Comparison of ENCODE assay signal across 9 mouse cellular contexts in genomic region chrX:157307411-157307810, GRCm38 (mm10).
DNase-seq lines count a peak whose midpoint lies in the region; ATAC-seq and TF ChIP-seq lines count a peak whose summit lies in the region.
"Had no signal": no experiment of that assay in that cellular context is flagged by ENCODE, and none has a peak within 500 bp of the region (broad histone marks: within the 10 kb centered on the region; RNA-seq: fewer than 3 reads in every experiment).

No protein-coding gene starts in this region.

- H3K9me3 ChIP-seq in liver, embryonic 12.5 days (replicated peaks) = no peaks in the 10 kb centered on the region
- no peaks in the 10 kb centered on the region for H3K9me3 ChIP-seq in forebrain, embryonic 12.5 days

- H3K4me1 ChIP-seq in liver, adult 2 months (ENCODE audit: control insufficient read depth, insufficient read depth, low read length) = no peaks in the 10 kb centered on the region
- H3K4me1 ChIP-seq in liver, embryonic 12.5 days = no peaks in the 10 kb centered on the region
- no peaks in the 10 kb centered on the region; the same call in 1 of the 2 replicates for H3K4me1 ChIP-seq in forebrain, embryonic 12.5 days

- 10% methylated on average over 3 of the region's 3 CpGs for WGBS in liver, adult 2 months
- WGBS in liver, embryonic 12.5 days (ENCODE audit: insufficient replicate concordance) = 5% methylated on average over 3 of the region's 3 CpGs
- WGBS in forebrain, embryonic 12.5 days = 7% methylated on average over 3 of the region's 3 CpGs

- DNase-seq in liver, adult 2 months (ENCODE audit: extremely low read depth, low read depth, low spot score) = no peak
- DNase-seq in c-Kit-positive CD71-positive TER-119-negative erythroid progenitor cells, embryonic 14.5 days (ENCODE audit: low read depth) = peak; percentile 1
- DNase-seq in right cerebral cortex, postnatal 14 days = no peak
- no peak for DNase-seq in heart, adult 11 months
- no peak for DNase-seq in natural killer cell, adult 2 months (ENCODE audit: low spot score in 2 of 2)

- H3K27me3 ChIP-seq in liver, adult 2 months (ENCODE audit: control insufficient read depth, insufficient read depth, low read length) = no peaks in the 10 kb centered on the region
- H3K27me3 ChIP-seq in liver, embryonic 12.5 days (replicated peaks) = no peaks in the 10 kb centered on the region
- peaks cover 4% of the 10 kb centered on the region; the same call in 1 of the 2 replicates for H3K27me3 ChIP-seq in forebrain, embryonic 12.5 days

- no peak overlapping the region for H3K4me3 ChIP-seq in liver, adult 2 months (ENCODE audit: insufficient read depth, low read depth, low read length)
- H3K4me3 ChIP-seq in liver, embryonic 12.5 days = no peak overlapping the region
- no peak overlapping the region for H3K4me3 ChIP-seq in forebrain, embryonic 12.5 days (replicated peaks)

- H3K27ac ChIP-seq in liver, adult 2 months (replicated peaks; ENCODE audit: insufficient read depth, low read depth, low read length) = no peak overlapping the region
- no peak overlapping the region for H3K27ac ChIP-seq in liver, embryonic 12.5 days
- no peak overlapping the region for H3K27ac ChIP-seq in forebrain, embryonic 12.5 days
- H3K27ac ChIP-seq: macrophage had no signal

- no peak for ATAC-seq in liver, embryonic 12.5 days
- peak; percentile 33; the same call in 1 of the 2 replicates for ATAC-seq in forebrain, embryonic 12.5 days (ENCODE audit: low FRiP score)
- 0 out of 2 replicates have a peak, but pooled peaks have one; percentile 37 for ATAC-seq in megakaryocyte progenitor cell, adult 5-6 weeks (replicated peaks; ENCODE audit: poor library complexity)

- no peaks in the 10 kb centered on the region for H3K79me2 ChIP-seq in liver, adult 2 months (ENCODE audit: control insufficient read depth, insufficient read depth, low read length)

- peak; percentile 24; the same call in 1 of the 2 replicates for TF ChIP-seq CTCF in liver, adult 2 months (IDR thresholded peaks at IDR 0.05; ENCODE audit: low read depth, low read length)

- no peak overlapping the region for H3K9ac ChIP-seq in liver, adult 2 months (ENCODE audit: low read depth, low read length)
- H3K9ac ChIP-seq in liver, embryonic 12.5 days = no peak overlapping the region
- H3K9ac ChIP-seq in forebrain, embryonic 12.5 days = no peak overlapping the region

- H3K36me3 ChIP-seq in liver, adult 2 months (ENCODE audit: control insufficient read depth, insufficient read depth, low read length) = no peaks in the 10 kb centered on the region
- no peaks in the 10 kb centered on the region for H3K36me3 ChIP-seq in liver, embryonic 12.5 days
- no peaks in the 10 kb centered on the region for H3K36me3 ChIP-seq in forebrain, embryonic 12.5 days (replicated peaks)

- no peak for TF ChIP-seq POLR2A in liver, adult 2 months (IDR thresholded peaks at IDR 0.05; ENCODE audit: extremely low read depth, insufficient read depth, low read length)

- no peak overlapping the region for H3K4me2 ChIP-seq in liver, embryonic 12.5 days
- H3K4me2 ChIP-seq in forebrain, embryonic 12.5 days = no peak overlapping the region
